Mouse (Mus musculus) midbrain, embryonic 10.5 days (tissue): ENCODE measurements at regions not wholly inside any gene's neighbourhood (a gene's known extent, or its start where the extent isn't known, plus 50 kb on each side); places are given as distances from the start of the nearest gene placed in this dataset.

Experiments used
- DNase-seq: peaks from one replicate; pipeline ENCODE4 v3.0.0-alpha.2; 2017; ENCODE audit warnings: low spot score
- H3K27ac ChIP-seq: fragments of 300-500 bp; sonication (generic); replicated peaks from 2 replicates; pipeline ENCODE4 v1.5.1; 2016; ENCODE audit warnings: mild to moderate bottlenecking
- H3K27me3 ChIP-seq: fragments of 300-500 bp; sonication (generic); 2 replicates; pipeline ENCODE4 v1.6.1; 2016; ENCODE audit warnings: low read depth, mild to moderate bottlenecking; ENCODE audit not compliant: poor library complexity, severe bottlenecking
- H3K36me3 ChIP-seq: fragments of 300-500 bp; sonication (generic); 2 replicates; pipeline ENCODE4 v1.6.1; 2016; ENCODE audit warnings: mild to moderate bottlenecking, moderate library complexity
- H3K4me1 ChIP-seq: fragments of 300-500 bp; sonication (generic); 2 replicates; pipeline ENCODE4 v1.6.1; 2016
- H3K4me3 ChIP-seq: fragments of 300-500 bp; sonication (generic); 2 replicates; pipeline ENCODE4 v1.5.1; 2016; ENCODE audit warnings: mild to moderate bottlenecking, moderate library complexity
- H3K9me3 ChIP-seq: fragments of 300-500 bp; sonication (generic); replicated peaks from 2 replicates; pipeline ENCODE4 v1.6.1; 2016; ENCODE audit warnings: mild to moderate bottlenecking
- WGBS: fragments of 180-500 bp; shearing (Covaris S2); methylation state at CpG from one replicate; pipeline ENCODE4 v1.1.7; 2016; 5-methylcytosine and 5-hydroxymethylcytosine counted together

DNA sequence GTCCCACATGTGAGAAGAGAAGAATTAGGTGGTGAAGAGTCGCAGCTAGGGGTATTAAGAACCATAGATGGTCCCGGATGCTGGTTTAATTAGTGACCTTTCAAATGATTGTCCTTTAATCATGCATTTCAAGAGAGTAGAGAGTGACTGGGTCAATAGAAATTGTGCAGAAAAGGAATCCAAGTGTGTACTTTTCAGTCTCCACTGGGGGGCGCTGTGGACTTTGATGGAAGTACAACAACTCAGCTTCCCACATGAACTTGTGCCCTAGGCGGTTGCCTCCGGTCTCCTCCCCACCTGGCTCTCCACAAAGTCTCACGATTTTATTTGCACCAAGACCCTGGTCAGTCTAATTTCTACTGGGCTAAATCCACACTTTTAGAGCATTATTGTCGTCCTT lies 142.8 kb upstream of the Zfp618 start:
- Histone ChIP-seq H3K27ac (no peak overlapping the region), H3K4me3 (no peak overlapping the region), H3K4me1 (no peaks in the 10 kb centered on the region; the same call in 1 of the 2 replicates), H3K27me3 (no peaks in the 10 kb centered on the region), H3K36me3 (no peaks in the 10 kb centered on the region), H3K9me3 (no peaks in the 10 kb centered on the region)
- WGBS: 47% methylated on average over 7 of the region's 7 CpGs
- peak; percentile 51 for DNase-seq

DNA sequence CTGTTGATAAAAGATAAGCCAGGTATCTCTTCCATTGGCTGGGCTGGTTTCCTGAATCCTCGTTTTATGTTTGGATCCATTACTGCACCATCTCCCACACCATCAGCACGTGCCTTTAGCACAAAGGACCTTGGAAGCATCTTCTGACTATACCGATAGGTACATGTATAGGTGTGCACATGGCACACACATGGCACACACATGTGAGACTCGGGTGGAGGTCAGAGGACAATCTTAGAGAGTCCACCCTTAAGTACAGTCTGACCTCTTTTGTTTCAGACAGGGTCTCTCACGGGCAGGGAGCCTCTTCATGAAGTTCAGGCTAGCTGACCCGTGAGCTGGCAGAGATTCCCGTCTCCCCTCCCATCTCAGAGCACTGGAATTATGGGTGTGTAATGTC lies 142.3 kb upstream of the Zfp618 start:
- DNase-seq: no peak
- H3K27me3 ChIP-seq: no peaks in the 10 kb centered on the region
- H3K4me1 ChIP-seq: no peaks in the 10 kb centered on the region; the same call in 1 of the 2 replicates
- no peaks in the 10 kb centered on the region for H3K9me3 ChIP-seq
- H3K36me3 ChIP-seq: no peaks in the 10 kb centered on the region
- no peak overlapping the region for H3K27ac ChIP-seq
- no peak overlapping the region for H3K4me3 ChIP-seq
- 83% methylated on average over 7 of the region's 7 CpGs for WGBS

DNA sequence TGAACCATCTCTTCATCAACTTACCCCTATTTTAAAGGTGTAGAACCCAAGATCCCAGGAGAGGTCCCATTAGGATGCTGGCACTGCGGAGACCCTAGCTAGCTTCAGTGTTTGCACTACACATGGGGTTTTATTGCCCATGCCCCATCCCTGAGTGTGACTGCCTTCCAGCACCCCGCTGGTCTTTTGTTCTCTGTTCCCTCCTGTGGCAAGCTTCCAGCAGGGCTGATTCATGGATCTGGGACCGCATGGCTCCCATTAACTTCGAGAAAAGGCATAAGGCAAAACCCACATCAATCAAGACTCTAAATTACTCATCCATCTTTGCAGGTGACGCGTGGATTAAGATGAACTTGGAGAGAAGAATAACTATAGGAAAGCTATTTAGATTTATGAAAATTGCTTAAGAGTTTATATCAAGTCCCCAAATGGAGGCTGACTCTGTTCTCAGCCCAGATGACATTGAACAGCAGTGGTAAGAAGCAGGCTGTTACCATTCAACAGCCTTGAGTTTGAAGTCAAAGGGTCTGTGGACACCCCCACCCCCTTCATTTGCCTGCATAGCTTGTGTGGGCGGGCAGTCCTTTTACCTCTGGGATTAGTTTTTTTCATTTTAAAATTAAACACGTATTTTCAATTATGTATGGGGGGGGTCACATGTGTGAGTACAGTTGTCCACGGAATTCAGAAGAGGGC lies 141.7 kb upstream of the Zfp618 start:
- Histone ChIP-seq H3K27ac (no peak overlapping the region), H3K36me3 (no peaks in the 10 kb centered on the region), H3K4me1 (no peaks in the 10 kb centered on the region; the same call in 1 of the 2 replicates), H3K4me3 (no peak overlapping the region), H3K27me3 (no peaks in the 10 kb centered on the region), H3K9me3 (no peaks in the 10 kb centered on the region)
- 67% methylated on average over 9 of the region's 9 CpGs for WGBS
- no peak for DNase-seq

DNA sequence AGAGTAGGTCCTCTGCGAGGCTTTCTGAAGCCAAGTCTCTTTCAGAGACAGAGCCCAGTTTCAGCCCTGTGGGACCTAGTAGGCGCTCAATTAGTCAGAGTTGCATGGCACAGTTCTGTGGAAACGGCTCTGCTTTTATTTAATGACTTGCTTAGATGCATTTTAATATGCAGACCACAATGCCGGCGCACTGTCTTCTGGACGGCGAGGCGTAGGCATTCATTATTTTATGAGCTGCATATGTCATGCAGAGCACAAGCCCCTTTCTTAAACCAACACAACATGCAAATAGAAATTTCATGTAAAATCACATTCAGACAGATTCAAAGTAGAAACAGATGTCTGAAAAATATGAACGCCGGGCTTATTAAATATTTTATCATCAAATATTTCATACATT lies 140.8 kb upstream of the Zfp618 start:
- no peaks in the 10 kb centered on the region for H3K9me3 ChIP-seq
- WGBS: 94% methylated on average over 10 of the region's 10 CpGs
- no peak overlapping the region for H3K4me3 ChIP-seq
- no peaks in the 10 kb centered on the region for H3K27me3 ChIP-seq
- H3K36me3 ChIP-seq: no peaks in the 10 kb centered on the region
- DNase-seq: no peak
- no peak overlapping the region for H3K27ac ChIP-seq
- H3K4me1 ChIP-seq: no peaks in the 10 kb centered on the region; the same call in 1 of the 2 replicates

DNA sequence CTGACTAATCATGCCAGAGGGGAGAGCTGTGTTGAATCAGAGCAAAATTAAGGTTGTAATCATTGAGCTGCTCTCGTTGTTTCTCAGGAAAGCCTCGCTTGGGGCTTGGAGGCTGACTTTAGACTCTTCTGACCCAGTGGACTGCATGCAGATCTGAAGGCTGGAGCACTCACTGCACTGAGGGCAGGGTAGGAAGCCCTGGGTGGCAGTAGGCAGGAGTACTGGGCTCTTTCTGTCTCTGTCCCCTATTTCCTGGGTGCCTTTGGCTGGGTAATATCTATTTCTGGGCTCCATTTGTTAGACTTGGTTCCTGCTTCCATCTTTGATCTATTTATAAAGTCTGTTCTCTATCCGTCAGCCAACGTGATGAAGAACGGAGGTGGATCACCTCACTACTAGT lies 140.1 kb upstream of the Zfp618 start:
- Histone ChIP-seq H3K36me3 (no peaks in the 10 kb centered on the region), H3K9me3 (no peaks in the 10 kb centered on the region), H3K27ac (no peak overlapping the region), H3K4me1 (no peaks in the 10 kb centered on the region; the same call in 1 of the 2 replicates), H3K27me3 (no peaks in the 10 kb centered on the region), H3K4me3 (no peak overlapping the region)
- no peak for DNase-seq
- WGBS: 86% methylated on average over 5 of the region's 5 CpGs

DNA sequence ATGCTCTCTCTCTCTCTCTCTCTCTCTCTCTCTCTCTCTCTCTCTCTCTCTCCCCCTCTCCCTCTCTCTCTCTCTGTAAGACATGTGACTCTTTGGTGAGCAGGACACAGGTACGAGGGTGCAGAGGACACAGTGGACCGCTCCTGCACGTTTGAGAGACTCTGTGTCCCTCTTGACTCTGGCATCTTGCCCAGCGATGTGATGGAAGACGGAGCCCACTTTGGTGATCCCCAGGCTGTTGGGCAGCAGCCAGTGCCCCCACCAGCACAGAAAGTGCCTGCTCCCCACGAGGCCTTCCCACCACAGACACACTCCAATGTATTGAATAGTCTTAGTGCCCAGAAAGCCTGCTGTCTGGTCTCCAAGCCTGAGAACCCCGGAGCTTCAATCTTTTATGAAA lies 136.4 kb upstream of the Zfp618 start:
- 82% methylated on average over 7 of the region's 7 CpGs for WGBS
- Histone ChIP-seq H3K27ac (no peak overlapping the region), H3K27me3 (no peaks in the 10 kb centered on the region), H3K36me3 (no peaks in the 10 kb centered on the region), H3K4me1 (peaks cover 3% of the 10 kb centered on the region), H3K9me3 (no peaks in the 10 kb centered on the region), H3K4me3 (no peak overlapping the region)
- DNase-seq: no peak

DNA sequence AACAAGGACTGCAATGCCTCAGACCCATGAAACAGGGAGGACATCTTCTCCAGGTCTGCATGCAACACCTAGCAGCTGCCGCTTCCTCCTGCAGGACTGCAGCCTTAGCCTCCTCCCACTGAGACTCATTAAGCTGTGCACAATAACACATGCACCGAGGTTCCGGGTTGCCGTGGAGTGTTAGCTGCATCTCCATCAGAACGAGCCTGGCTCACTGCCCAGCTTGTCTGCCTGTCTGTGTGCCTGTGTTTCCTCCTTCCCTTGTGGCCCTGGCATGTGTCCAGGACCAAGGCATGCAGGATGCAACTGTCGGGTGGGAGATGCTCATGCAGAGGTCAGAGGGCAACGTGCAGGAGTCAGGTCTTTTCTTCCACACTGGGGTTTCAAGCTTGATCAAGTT lies 131.4 kb upstream of the Zfp618 start:
- DNase-seq: peak; percentile 37
- Histone ChIP-seq H3K27ac (no peak overlapping the region), H3K4me1 (peaks cover 16% of the 10 kb centered on the region), H3K36me3 (no peaks in the 10 kb centered on the region), H3K9me3 (no peaks in the 10 kb centered on the region), H3K27me3 (no peaks in the 10 kb centered on the region), H3K4me3 (peak overlapping the region; percentile 27; the same call in 1 of the 2 replicates)
- WGBS: 17% methylated on average over 7 of the region's 7 CpGs

DNA sequence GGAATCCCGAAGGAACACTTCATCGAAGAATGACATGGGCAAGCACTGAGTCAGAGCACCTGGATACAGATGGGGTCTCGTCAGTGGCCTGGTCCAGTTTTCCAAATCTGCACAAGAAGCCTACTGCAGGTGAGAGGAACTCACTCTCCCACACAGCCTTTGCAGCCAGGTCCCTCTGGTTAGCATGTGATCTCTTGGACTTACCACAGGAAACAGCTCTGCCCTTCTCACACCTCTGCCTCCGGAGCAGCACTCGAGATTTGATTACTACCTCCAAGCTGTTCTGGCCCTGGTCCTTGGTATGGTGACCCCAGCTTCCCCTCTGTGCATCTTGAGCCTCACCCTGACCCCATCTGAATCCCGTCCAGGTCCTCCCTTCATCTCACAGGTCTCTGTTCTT lies 128.5 kb upstream of the Zfp618 start:
- Histone ChIP-seq H3K4me3 (no peak overlapping the region), H3K27me3 (no peaks in the 10 kb centered on the region), H3K9me3 (no peaks in the 10 kb centered on the region), H3K36me3 (no peaks in the 10 kb centered on the region), H3K4me1 (peaks cover 16% of the 10 kb centered on the region), H3K27ac (no peak overlapping the region)
- no peak for DNase-seq
- 74% methylated on average over 6 of the region's 6 CpGs for WGBS

DNA sequence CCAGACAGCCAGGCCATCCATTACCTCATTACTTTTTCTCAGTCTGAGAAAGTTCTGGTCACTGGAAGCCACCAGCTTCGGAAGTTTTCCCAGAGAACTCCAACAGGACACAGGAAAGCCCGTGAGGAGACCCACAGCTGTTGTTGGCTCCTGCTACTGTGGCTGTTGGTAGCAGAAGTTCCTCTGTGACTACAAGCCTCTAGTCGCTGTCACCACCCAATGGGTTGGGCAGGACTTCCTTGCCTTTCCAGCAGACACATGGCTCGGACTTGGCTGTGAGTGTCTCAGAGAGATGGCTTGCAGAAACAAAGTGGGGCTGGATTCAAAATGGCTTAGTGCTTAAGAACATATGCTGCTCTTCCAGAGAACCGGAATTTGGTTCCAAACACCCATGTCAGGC lies 114.8 kb upstream of the Zfp618 start:
- Histone ChIP-seq H3K27me3 (no peaks in the 10 kb centered on the region), H3K27ac (no peak overlapping the region), H3K4me1 (no peaks in the 10 kb centered on the region), H3K4me3 (no peak overlapping the region), H3K9me3 (no peaks in the 10 kb centered on the region), H3K36me3 (no peaks in the 10 kb centered on the region)
- 78% methylated on average over 5 of the region's 5 CpGs for WGBS
- DNase-seq: no peak

DNA sequence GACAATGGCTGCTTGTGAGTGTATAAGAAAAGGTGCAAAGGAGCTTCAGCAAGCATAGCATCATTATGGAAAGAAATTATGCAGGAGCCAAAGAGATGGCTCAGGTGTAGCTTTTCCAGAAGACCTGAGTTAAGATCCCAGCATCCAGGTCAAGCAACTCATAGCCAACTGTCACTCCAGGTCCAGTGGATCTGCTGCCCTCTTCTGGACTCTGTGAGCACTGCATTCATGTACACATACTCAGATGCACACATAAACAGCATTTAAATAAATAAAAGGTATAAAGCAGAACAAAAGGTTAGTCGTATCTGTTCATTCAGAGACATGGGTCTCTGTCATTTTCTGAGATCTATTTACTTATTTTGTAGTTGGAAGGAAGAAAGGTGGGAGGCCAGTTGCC lies 112.0 kb upstream of the Zfp618 start:
- Histone ChIP-seq H3K36me3 (no peaks in the 10 kb centered on the region), H3K27me3 (no peaks in the 10 kb centered on the region), H3K27ac (no peak overlapping the region), H3K4me3 (no peak overlapping the region), H3K4me1 (no peaks in the 10 kb centered on the region), H3K9me3 (no peaks in the 10 kb centered on the region)
- WGBS: 93% methylated on average over 1 of the region's 1 CpGs
- DNase-seq: no peak

DNA sequence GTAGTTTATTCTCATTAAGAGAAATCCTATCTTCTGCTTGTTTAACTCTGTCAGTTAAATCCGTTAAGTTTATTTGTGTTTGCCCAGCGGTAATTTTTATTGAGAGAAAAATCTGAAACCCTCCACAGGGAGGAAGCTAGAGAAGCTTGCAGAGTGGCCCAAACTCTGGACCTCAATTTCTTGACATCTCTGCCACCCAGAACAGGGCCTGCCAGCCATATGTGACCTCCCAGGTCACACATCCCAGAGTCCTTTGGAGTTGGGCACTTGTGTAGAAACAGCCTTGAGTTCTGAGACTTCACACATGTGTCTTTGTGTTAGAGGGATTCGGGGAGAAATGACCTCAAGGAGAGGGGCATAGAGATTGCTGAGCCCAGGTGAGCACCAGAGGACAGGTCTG lies 109.0 kb upstream of the Zfp618 start:
- no peak overlapping the region for H3K27ac ChIP-seq
- no peaks in the 10 kb centered on the region for H3K36me3 ChIP-seq
- WGBS: 75% methylated on average over 3 of the region's 3 CpGs
- H3K27me3 ChIP-seq: no peaks in the 10 kb centered on the region
- DNase-seq: no peak
- no peak overlapping the region for H3K4me3 ChIP-seq
- no peaks in the 10 kb centered on the region for H3K4me1 ChIP-seq
- no peaks in the 10 kb centered on the region for H3K9me3 ChIP-seq

DNA sequence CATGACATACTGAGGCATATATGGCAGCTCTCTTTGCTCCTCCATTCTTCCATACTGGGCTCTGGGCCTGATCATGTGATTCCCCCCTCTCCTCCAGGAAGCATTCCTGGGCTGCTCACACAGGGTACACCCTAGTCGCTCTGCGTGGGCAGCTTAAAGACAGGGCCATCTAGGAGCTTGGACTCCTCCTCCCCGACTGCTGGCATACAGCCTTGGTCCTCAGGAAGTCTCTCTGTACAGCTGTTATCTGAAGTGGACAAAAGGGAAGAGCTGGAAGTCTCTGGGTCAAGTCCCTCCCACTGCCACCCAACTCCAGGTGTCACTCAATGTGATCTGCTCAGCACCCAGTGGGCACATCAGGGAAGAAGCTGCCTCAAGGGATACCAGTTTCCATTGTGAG lies 102.6 kb upstream of the Zfp618 start:
- H3K36me3 ChIP-seq: no peaks in the 10 kb centered on the region
- 86% methylated on average over 3 of the region's 3 CpGs for WGBS
- no peak for DNase-seq
- no peak overlapping the region for H3K4me3 ChIP-seq
- H3K27ac ChIP-seq: no peak overlapping the region
- H3K9me3 ChIP-seq: no peaks in the 10 kb centered on the region
- H3K4me1 ChIP-seq: no peaks in the 10 kb centered on the region
- H3K27me3 ChIP-seq: no peaks in the 10 kb centered on the region

DNA sequence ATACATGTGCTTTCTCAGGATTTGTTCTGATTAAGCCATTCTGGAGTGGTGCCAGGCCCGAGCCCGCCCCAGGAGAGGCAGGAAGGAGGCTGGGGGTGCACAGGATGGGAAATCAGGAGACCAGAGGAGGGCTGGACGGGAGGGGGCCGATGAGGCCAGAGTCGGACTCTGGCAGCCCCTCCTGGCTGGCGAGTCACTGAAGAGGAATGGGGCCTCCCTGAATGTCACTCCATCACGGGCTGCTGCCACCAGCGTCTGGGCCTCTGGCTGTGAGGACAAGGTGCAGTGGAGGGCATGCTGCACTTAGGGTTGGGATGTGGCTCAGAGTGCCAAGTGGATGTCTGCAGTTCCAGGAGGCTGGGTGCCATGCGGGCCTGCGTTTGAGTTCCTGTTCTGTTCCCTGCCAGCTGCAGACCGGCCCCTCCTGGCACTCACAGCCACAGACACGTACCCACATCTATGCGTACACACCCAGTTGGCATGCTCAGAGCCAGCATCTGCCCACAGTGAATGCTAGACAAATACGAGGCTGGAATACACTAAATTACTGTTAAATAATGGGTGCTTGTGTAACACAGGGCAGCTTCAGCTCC lies 94.9 kb upstream of the Zfp618 start:
- H3K27me3 ChIP-seq: no peaks in the 10 kb centered on the region
- no peak for DNase-seq
- H3K27ac ChIP-seq: no peak overlapping the region
- no peaks in the 10 kb centered on the region for H3K36me3 ChIP-seq
- H3K4me3 ChIP-seq: no peak overlapping the region
- H3K9me3 ChIP-seq: no peaks in the 10 kb centered on the region
- WGBS: 83% methylated on average over 14 of the region's 14 CpGs
- H3K4me1 ChIP-seq: no peaks in the 10 kb centered on the region
